Mouse (Mus musculus) embryonic facial prominence, embryonic 12.5 days (tissue): Measurements from ENCODE around the gene Igfbp7. TPM values are rescaled to one million over a fixed set of nuclear protein-coding genes. Genes with fewer than 3 reads are reported as not detected.

Source experiments
- ATAC-seq: fragments of 200-750 bp; cut with Nextera tagmentation; 2 replicates; pipeline ENCODE4 v1.8.0; 2017; ENCODE audit not compliant: insufficient number of reproducible peaks, insufficient read depth, low FRiP score, low TSS enrichment
- H3K27ac ChIP-seq: fragments of 300-500 bp; sonication (generic); 2 replicates; pipeline ENCODE4 v1.5.1; 2016; ENCODE audit warnings: mild to moderate bottlenecking
- H3K27me3 ChIP-seq: fragments of 300-500 bp; sonication (generic); 2 replicates; pipeline ENCODE4 v1.6.1; 2016; ENCODE audit warnings: mild to moderate bottlenecking, moderate library complexity
- H3K36me3 ChIP-seq: fragments of 300-500 bp; sonication (generic); 2 replicates; pipeline ENCODE4 v1.6.1; 2016; ENCODE audit warnings: mild to moderate bottlenecking
- H3K4me1 ChIP-seq: fragments of 300-500 bp; sonication (generic); 2 replicates; pipeline ENCODE4 v1.6.1; 2016
- H3K4me2 ChIP-seq: fragments of 300-500 bp; sonication (generic); replicated peaks from 2 replicates; pipeline ENCODE4 v1.6.1; 2016; ENCODE audit warnings: mild to moderate bottlenecking, moderate library complexity
- H3K4me3 ChIP-seq: fragments of 300-500 bp; sonication (generic); 2 replicates; pipeline ENCODE4 v1.5.1; 2016; ENCODE audit warnings: mild to moderate bottlenecking
- H3K9ac ChIP-seq: fragments of 300-500 bp; sonication (generic); 2 replicates; pipeline ENCODE4 v1.6.1; 2016; ENCODE audit warnings: mild to moderate bottlenecking, moderate library complexity
- H3K9me3 ChIP-seq: fragments of 300-500 bp; sonication (generic); 2 replicates; pipeline ENCODE4 v1.6.1; 2016; ENCODE audit warnings: mild to moderate bottlenecking, moderate library complexity
- WGBS: fragments of 180-500 bp; shearing (Covaris S2); methylation state at CpG from one replicate; pipeline ENCODE4 v1.1.7; 2016; 5-methylcytosine and 5-hydroxymethylcytosine counted together
- polyA plus RNA-seq: library from polyadenylated mRNA; unstranded; fragments of >200 nt; fragmentation: Nextera tagmentation; extraction: Ambion mirVana; gene quantifications from 2 replicates; pipeline ENCODE4 v1.2.1, GENCODE M21; 2016

The Igfbp7 gene
- polyA plus RNA-seq, 1 experiment from 2014 or later = 17.0 TPM

DNA sequence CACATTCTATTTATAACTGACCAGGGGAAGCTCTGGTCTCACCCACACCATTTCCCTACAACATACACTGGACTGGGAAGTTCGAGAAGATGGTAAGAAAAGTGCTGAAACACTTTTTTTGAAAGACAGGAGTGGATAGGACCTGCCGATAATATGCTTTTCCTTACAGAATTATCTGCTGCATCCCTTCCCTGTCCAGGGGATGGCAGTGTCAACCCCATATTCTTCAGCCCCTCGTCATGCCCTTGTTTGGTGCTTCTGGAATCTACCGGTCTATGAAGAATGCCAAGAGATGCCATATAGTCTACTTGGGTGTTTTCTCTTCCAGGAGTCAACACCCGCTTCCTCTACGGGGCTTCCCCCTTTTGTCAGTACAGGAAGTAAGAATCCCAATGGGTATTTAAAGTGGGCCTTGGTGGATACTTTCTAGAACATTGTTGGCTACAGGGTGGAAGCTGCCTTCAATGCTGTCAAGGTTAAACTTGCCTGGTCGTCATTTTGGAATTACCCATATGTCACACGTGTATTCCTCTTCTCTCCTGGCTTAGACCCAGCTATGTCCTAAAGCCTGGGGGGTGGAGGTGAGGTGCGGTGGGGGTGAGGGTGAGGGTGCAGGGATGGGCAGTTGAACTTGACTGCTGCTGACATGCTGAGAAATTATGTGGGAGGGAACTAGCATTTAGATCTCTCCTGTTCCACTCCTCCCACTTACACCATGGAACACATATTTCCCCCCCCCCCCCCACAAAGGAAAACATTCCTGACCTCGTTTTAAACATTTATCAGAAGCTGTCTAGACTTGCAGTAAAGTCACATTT lies 21.0 kb downstream of the Igfbp7 start:
- H3K4me3 ChIP-seq = no peak overlapping the region
- H3K4me2 ChIP-seq = no peak overlapping the region
- H3K36me3 ChIP-seq = no peaks in the 10 kb centered on the region
- H3K9ac ChIP-seq = no peak overlapping the region
- no peaks in the 10 kb centered on the region for H3K9me3 ChIP-seq
- no peaks in the 10 kb centered on the region for H3K27me3 ChIP-seq
- H3K4me1 ChIP-seq = no peaks in the 10 kb centered on the region
- WGBS = 70% methylated on average over 10 of the region's 10 CpGs
- no peak for ATAC-seq
- no peak overlapping the region for H3K27ac ChIP-seq

DNA sequence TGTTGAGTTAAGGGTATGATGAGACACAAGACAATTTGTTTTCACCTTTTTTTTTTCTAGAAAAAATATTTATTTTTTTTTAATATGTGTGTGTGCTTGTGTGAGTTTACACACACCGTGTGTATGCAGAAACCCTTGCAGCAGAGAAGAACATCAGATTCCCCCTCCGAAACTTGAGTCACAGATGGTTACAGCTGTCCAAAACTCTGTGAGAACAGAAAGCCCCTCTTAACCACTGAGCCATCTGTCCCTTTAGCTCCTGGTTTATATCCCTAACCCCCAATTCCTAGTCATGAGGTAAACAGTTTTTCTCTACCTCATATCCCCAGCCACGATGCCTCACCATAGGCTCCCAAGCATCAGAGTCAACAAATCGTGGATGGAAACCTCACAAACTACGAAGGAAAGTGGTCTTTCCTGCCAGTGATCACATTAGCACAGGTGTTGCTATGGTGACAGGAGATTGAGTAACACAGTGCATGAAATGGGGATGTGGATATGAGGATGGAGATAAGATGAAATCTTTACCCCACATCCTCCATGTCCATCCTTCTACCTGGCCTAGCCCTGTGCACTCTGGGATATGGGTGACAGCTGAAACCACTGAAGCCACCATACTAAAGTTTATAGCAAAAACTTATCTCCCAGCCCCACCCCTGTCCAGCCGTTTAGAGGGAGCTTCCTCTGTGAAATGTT lies 21.8 kb downstream of the Igfbp7 start:
- H3K27me3 ChIP-seq = no peaks in the 10 kb centered on the region
- 86% methylated on average over 6 of the region's 6 CpGs for WGBS
- no peak overlapping the region for H3K4me2 ChIP-seq
- no peak for ATAC-seq
- H3K9me3 ChIP-seq = no peaks in the 10 kb centered on the region
- H3K4me3 ChIP-seq = no peak overlapping the region
- H3K9ac ChIP-seq = no peak overlapping the region
- no peaks in the 10 kb centered on the region for H3K36me3 ChIP-seq
- no peaks in the 10 kb centered on the region for H3K4me1 ChIP-seq
- H3K27ac ChIP-seq = no peak overlapping the region

DNA sequence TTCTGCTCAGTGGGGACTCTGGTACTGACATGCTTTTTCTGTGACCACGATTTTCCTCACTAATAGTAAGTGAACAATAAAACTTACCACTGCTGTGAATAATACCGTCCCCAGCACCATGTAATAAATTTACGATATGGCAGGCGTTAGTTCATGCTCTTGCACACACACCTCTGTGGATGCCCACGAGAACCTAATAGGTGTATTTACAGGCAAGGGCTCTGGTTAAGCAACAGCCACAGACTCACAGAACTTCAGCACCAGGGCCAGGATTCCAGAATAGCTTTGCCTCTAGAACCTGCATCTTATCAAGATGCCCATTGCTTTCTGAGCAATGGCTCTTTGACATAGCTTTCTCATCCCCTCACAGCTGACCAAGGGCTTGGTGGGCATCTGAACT lies 22.6 kb downstream of the Igfbp7 start:
- no peak for ATAC-seq
- H3K9me3 ChIP-seq = no peaks in the 10 kb centered on the region
- no peak overlapping the region for H3K4me2 ChIP-seq
- H3K4me3 ChIP-seq = no peak overlapping the region
- no peaks in the 10 kb centered on the region for H3K27me3 ChIP-seq
- no peaks in the 10 kb centered on the region for H3K36me3 ChIP-seq
- 87% methylated on average over 5 of the region's 5 CpGs for WGBS
- no peaks in the 10 kb centered on the region for H3K4me1 ChIP-seq
- H3K9ac ChIP-seq = no peak overlapping the region
- no peak overlapping the region for H3K27ac ChIP-seq

DNA sequence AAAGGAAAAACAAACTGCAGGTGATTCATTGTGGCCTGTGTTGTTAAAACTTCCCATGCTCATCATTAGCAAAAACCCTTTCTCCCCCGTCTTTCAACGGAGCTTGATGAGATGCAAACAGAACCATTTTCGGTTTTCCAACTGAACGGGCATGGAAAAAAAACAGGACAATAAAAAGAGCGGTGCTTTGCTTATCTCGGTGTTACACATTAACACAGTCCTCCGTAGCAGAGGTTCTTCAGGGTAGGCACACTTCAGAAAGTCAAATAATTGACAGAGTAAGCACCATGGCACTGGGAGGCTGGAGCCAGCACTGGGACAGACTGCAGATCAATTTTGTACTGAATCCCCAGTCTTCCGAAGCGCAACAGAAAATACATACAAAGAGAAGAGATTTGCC lies 23.1 kb downstream of the Igfbp7 start:
- Histone ChIP-seq H3K4me1 (0 out of 2 replicates have a peak, but pooled peaks cover 2% of the 10 kb centered on the region), H3K9ac (no peak overlapping the region), H3K36me3 (no peaks in the 10 kb centered on the region), H3K27ac (no peak overlapping the region), H3K4me3 (no peak overlapping the region), H3K9me3 (no peaks in the 10 kb centered on the region), H3K4me2 (no peak overlapping the region), H3K27me3 (no peaks in the 10 kb centered on the region)
- ATAC-seq = no peak
- 86% methylated on average over 9 of the region's 9 CpGs for WGBS

DNA sequence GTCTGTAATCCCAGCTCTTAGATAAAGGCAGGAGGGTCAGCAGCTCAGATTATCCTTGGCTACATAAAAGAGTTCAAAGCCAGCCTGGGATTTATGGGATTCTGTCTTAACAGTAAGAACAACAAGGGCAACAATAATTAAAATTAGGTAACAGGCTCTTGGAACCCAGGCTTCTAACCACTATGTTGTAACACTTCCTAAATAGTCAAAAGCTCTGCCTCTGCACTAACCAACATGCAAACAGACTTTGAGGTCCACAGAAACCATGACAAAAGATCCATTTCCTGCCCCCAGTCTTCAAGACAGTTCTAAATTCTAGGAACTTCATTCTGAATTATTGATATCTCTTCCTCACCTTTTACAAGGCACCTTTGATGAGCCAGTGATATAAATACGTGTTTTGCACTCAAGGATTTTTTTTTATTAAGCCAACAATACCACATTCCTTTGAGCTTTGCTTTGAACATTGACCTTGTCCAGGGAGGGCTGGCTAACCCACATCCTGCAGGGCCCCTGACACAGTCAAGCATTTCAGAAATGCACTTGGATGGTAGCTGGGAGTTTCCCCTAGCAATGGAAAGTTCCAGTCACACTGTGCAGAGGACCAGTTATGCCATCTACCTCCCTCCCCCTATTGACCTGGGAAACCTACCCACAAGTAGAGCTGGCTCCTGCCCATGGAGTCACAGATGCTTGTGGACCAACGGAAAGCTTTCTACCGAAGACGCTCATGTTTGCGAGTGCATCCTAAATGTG lies 23.9 kb downstream of the Igfbp7 start:
- Histone ChIP-seq H3K4me1 (0 out of 2 replicates have a peak, but pooled peaks cover 5% of the 10 kb centered on the region), H3K4me3 (no peak overlapping the region), H3K36me3 (no peaks in the 10 kb centered on the region), H3K9me3 (no peaks in the 10 kb centered on the region), H3K9ac (no peak overlapping the region), H3K27me3 (no peaks in the 10 kb centered on the region), H3K27ac (no peak overlapping the region), H3K4me2 (no peak overlapping the region)
- 90% methylated on average over 5 of the region's 5 CpGs for WGBS
- ATAC-seq = no peak

DNA sequence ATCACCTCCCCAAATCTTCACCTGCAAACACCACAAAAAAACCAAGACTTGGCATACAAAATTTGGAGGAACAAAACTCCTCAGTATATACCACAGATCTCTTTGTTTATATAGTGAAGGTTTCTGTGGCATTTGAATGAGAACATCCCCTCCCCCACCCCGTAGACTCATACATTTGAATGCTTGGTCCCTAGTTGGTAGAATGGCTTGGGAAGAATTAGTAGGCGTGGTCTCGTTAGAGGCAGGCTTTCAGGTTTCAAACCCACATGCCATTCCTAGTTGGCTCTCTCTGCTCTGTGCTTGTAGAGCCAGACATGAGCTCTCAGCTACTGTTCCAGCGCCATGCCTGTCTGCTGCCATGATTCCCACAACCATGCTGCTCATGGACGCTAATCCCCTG lies 26.2 kb downstream of the Igfbp7 start:
- Histone ChIP-seq H3K27me3 (no peaks in the 10 kb centered on the region), H3K4me3 (no peak overlapping the region), H3K27ac (no peak overlapping the region), H3K9ac (no peak overlapping the region), H3K36me3 (no peaks in the 10 kb centered on the region), H3K9me3 (no peaks in the 10 kb centered on the region), H3K4me1 (0 out of 2 replicates have a peak, but pooled peaks cover 5% of the 10 kb centered on the region), H3K4me2 (no peak overlapping the region)
- ATAC-seq = no peak
- 84% methylated on average over 5 of the region's 5 CpGs for WGBS

DNA sequence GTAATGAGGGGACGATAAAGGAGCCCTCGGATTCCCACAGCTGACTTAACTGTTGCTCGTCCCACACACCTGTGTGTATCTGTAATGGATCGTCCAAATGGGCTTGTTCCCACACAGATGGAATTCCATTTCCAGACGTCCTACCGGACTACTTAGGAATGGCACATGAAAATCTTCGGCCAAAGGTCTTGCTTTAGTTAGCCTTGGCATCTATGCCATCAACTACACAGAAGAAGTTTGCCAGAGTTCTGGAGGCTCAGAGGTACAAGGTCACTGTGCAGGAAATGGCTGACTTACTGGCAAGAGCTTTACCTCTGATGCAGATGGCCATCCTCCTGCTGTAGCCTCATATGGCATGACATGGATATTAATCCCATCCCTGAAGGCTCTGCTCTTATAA lies 26.6 kb downstream of the Igfbp7 start:
- Histone ChIP-seq H3K27ac (no peak overlapping the region), H3K9ac (no peak overlapping the region), H3K4me2 (no peak overlapping the region), H3K27me3 (no peaks in the 10 kb centered on the region), H3K36me3 (no peaks in the 10 kb centered on the region), H3K4me1 (0 out of 2 replicates have a peak, but pooled peaks cover 5% of the 10 kb centered on the region), H3K9me3 (no peaks in the 10 kb centered on the region), H3K4me3 (no peak overlapping the region)
- no peak for ATAC-seq
- WGBS = 90% methylated on average over 7 of the region's 7 CpGs

DNA sequence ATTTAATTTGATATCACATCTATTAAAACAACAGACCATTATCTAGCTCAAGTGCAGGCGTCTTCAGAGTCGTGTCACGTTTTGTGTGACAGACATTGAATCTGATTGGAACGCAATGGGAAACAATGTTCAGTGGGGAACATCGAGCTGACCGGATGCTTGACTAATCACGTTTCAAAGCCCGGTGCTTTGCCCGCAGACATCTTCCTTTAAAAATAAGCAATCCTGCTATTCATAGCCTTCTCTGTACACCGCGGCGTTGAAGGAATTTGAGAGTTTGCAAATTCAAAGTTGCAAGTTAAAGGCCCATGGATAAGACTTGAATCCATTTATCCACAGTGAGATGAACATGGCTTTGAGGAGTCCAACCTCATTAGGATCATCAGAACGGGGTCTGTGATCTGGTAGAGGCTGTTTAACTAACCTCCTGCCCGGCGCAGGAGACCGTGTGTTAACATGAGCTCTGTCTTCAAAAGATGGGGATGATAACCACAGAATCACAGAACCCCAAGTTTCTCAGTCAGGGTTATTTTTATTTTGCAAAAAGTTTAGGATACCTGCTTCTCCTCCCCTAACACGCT lies 27.4 kb downstream of the Igfbp7 start:
- H3K4me2 ChIP-seq = no peak overlapping the region
- 67% methylated on average over 17 of the region's 17 CpGs for WGBS
- ATAC-seq = no peak
- H3K9ac ChIP-seq = no peak overlapping the region
- no peak overlapping the region for H3K4me3 ChIP-seq
- H3K27me3 ChIP-seq = no peaks in the 10 kb centered on the region
- H3K9me3 ChIP-seq = no peaks in the 10 kb centered on the region
- no peak overlapping the region for H3K27ac ChIP-seq
- H3K36me3 ChIP-seq = no peaks in the 10 kb centered on the region
- H3K4me1 ChIP-seq = 0 out of 2 replicates have a peak, but pooled peaks cover 5% of the 10 kb centered on the region

DNA sequence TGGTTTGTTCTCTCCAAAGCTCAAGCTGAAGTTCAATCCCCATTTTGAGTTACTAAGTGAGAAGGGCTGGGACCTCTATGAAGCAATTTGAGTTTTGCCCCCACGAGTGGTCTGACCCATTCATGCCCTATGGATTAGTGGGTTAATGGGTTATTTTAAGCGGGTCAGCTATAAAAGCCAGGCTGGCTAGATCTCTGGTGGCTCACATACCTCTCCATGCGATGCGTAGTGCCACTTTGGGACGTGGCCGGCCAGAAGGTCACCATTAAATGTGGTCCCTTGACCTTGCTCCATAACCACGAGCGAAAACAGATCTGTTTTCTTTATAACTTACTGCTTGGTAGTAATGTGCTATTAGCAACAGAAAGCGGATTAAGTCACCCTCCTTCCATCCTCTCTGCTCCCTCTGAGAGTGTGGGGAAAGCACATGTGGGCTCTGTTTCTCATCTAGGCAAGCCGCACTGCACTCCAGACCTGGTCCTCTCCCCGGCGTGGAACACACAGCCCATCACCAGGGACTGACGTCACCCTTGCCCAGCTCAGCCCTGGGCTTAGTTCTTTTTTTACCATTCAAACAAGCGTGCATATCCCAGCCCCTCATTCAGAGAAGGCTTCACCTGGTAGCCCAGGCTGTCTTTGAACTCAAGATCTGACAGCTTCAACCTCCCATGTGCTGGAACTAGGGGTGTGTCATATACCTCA lies 28.3 kb downstream of the Igfbp7 start:
- Histone ChIP-seq H3K36me3 (no peaks in the 10 kb centered on the region), H3K9ac (no peak overlapping the region), H3K27me3 (no peaks in the 10 kb centered on the region), H3K9me3 (no peaks in the 10 kb centered on the region), H3K27ac (no peak overlapping the region), H3K4me2 (no peak overlapping the region), H3K4me1 (0 out of 2 replicates have a peak, but pooled peaks cover 5% of the 10 kb centered on the region), H3K4me3 (no peak overlapping the region)
- ATAC-seq = 0 out of 2 replicates have a peak, but pooled peaks have one; percentile 64
- WGBS = 46% methylated on average over 14 of the region's 14 CpGs

DNA sequence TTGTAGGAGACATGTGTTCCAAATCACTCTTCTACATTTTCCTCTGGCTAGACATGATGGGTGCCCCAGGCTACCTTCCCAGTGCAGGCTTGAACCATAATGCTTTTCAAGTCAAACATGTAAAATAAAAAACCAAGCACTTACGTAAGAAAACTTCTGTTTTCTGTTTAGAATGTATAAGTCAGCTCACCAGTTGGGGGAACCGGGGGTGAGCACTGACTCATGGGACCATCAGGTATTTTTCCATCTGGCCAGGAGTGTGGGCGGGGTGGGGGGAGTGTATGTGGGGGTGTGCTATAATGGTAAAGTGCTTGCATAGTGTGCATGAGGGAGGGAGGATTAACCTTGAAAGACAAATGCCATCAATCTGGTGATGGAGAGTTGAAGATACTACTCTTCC lies 29.8 kb downstream of the Igfbp7 start:
- no peak overlapping the region for H3K27ac ChIP-seq
- WGBS = 83% methylated on average over 3 of the region's 3 CpGs
- no peak for ATAC-seq

DNA sequence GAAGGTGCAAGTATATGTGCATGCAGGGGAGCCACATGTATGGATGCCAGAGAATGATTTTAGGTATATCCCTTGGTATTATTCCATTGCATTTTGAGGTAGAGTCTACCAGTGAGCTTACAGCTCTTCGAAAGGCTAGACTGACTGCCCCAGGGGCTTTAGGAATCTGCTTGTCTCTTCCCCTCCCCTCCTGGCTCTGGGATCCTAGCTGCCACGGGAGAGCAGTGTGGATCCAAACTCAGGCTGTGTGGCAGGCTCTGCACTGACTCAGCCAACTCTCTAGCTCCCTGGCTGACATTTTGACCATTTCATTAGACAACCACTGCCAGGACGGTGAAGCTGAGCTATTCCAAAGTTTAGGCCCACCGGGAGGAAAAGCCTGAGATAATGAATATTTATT lies 32.3 kb downstream of the Igfbp7 start:
- no peak overlapping the region for H3K4me3 ChIP-seq
- H3K9me3 ChIP-seq = no peaks in the 10 kb centered on the region
- H3K9ac ChIP-seq = no peak overlapping the region
- 69% methylated on average over 4 of the region's 4 CpGs for WGBS
- 0 out of 2 replicates have a peak, but pooled peaks cover 7% of the 10 kb centered on the region for H3K4me1 ChIP-seq
- no peak overlapping the region for H3K27ac ChIP-seq
- no peak for ATAC-seq
- H3K27me3 ChIP-seq = no peaks in the 10 kb centered on the region
- H3K36me3 ChIP-seq = no peaks in the 10 kb centered on the region
- no peak overlapping the region for H3K4me2 ChIP-seq

More for the DNA sequence above, 29.8 kb downstream of the Igfbp7 start:
- Histone ChIP-seq H3K4me2 (no peak overlapping the region), H3K36me3 (no peaks in the 10 kb centered on the region), H3K27me3 (no peaks in the 10 kb centered on the region), H3K9me3 (no peaks in the 10 kb centered on the region), H3K9ac (no peak overlapping the region), H3K4me3 (no peak overlapping the region), H3K4me1 (0 out of 2 replicates have a peak, but pooled peaks cover 5% of the 10 kb centered on the region)
